Mouse (Mus musculus): ENCODE data around the gene Slc43a2. TPM values are rescaled to one million over a fixed set of nuclear protein-coding genes. Genes with fewer than 3 reads are reported as not detected.
A peak's percentile ranks its signal among the peaks of the same experiment; 100 is the strongest.

Gene Slc43a2
- polyA plus RNA-seq, 1 experiment from 2014 or later = 4.9 TPM

- Histone ChIP-seq H3K4me3 (no peak overlapping the region), H3K27ac (peak overlapping the region; percentile 87; the same call in 1 of the 2 replicates), H3K4me1 (peaks cover 23% of the 10 kb centered on the region), H3K27me3 (ENCODE audit: low read depth, poor library complexity, severe bottlenecking) (no peaks in the 10 kb centered on the region), H3K36me3 (no peaks in the 10 kb centered on the region; the same call in 1 of the 2 replicates), H3K9me3 (replicated peaks) (no peaks in the 10 kb centered on the region)
- no peak for DNase-seq (ENCODE audit: low spot score)
- WGBS = 72% methylated on average over 13 of the region's 14 CpGs
Measured at GRCm38 (mm10) chr11:75571126-75571990, 39.9 kb downstream of the Slc43a2 start.

DNA sequence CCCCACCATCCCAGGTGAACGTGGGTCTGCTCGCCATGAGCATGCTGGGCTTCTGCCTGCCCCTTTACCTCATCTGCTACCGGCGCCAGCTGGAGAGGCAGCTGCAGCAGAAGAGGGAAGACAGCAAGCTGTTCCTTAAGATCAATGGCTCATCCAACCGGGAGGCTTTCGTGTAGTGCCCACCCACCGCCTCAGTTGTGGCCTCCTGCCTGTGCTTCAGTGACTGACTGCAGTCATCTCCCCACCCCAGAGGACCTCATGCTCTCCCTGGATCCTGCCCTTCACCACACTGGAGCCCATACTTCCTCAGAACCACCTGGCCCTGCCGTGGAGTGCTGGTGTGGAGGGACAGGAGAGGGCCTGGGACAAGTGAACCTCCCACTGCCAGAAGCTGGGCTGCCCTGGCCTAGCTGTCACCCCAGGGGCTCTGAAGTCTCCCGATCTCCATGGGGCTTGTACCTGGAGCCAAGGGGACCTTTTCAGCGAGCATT, 40.9 kb downstream of the Slc43a2 start:
- Histone ChIP-seq H3K27ac (peak overlapping the region; percentile 87), H3K36me3 (no peaks in the 10 kb centered on the region; the same call in 1 of the 2 replicates), H3K9me3 (replicated peaks) (no peaks in the 10 kb centered on the region), H3K4me1 (peaks cover 26% of the 10 kb centered on the region), H3K4me3 (peak overlapping the region; percentile 16; the same call in 1 of the 2 replicates), H3K27me3 (ENCODE audit: low read depth, poor library complexity, severe bottlenecking) (no peaks in the 10 kb centered on the region)
- DNase-seq (ENCODE audit: low spot score) = peak; percentile 45
- WGBS = 15% methylated on average over 10 of the region's 10 CpGs

- no peaks in the 10 kb centered on the region for H3K27me3 ChIP-seq (ENCODE audit: low read depth, poor library complexity, severe bottlenecking)
- no peaks in the 10 kb centered on the region; the same call in 1 of the 2 replicates for H3K36me3 ChIP-seq
- H3K9me3 ChIP-seq (replicated peaks) = no peaks in the 10 kb centered on the region
- 18% methylated on average over 12 of the region's 12 CpGs for WGBS
- DNase-seq (ENCODE audit: low spot score) = peak; percentile 98
- peak overlapping the region; percentile 16 for H3K4me3 ChIP-seq
- H3K27ac ChIP-seq = peak overlapping the region; percentile 87
- H3K4me1 ChIP-seq = peaks cover 29% of the 10 kb centered on the region
Measured at GRCm38 (mm10) chr11:75572854-75573650, 41.6 kb downstream of the Slc43a2 start.

- DNase-seq (ENCODE audit: low spot score) = no peak
- Histone ChIP-seq H3K4me1 (peaks cover 36% of the 10 kb centered on the region), H3K4me3 (no peak overlapping the region), H3K27me3 (ENCODE audit: low read depth, poor library complexity, severe bottlenecking) (no peaks in the 10 kb centered on the region), H3K27ac (no peak overlapping the region), H3K36me3 (no peaks in the 10 kb centered on the region), H3K9me3 (replicated peaks) (no peaks in the 10 kb centered on the region)
- 81% methylated on average over 5 of the region's 5 CpGs for WGBS
Measured at GRCm38 (mm10) chr11:75574378-75575123, 43.1 kb downstream of the Slc43a2 start.

GRCm38 (mm10) chr11:75575560-75576123, 44.1 kb downstream of the Slc43a2 start:
- 82% methylated on average over 9 of the region's 9 CpGs for WGBS
- H3K36me3 ChIP-seq = no peaks in the 10 kb centered on the region

DNA sequence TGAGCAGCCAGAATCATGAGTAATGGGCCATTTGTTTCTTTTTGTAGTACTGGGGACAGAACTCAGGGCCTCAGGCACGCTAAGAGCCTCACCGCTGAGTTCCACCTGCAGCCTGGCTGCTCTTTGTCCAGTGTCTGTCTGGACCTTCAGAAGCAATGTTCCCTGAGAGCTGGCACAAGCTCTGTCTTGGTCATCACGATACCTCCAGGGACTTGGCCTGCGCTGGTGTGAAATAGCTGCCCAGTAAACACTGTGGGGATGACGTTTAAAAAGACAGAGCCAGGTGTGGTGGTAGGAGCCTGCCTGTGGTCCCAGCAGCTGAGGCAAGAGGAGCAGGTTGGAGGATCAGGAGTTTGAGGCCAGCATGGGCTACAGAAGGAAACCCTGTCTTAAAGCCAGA, 47.1 kb downstream of the Slc43a2 start:
- Histone ChIP-seq H3K4me3 (no peak overlapping the region), H3K27me3 (ENCODE audit: low read depth, poor library complexity, severe bottlenecking) (no peaks in the 10 kb centered on the region)

More at GRCm38 (mm10) chr11:75575560-75576123, 44.1 kb downstream of the Slc43a2 start:
- no peaks in the 10 kb centered on the region for H3K9me3 ChIP-seq (replicated peaks)
- DNase-seq (ENCODE audit: low spot score) = no peak
- no peak overlapping the region for H3K4me3 ChIP-seq
- H3K27ac ChIP-seq = no peak overlapping the region
- no peaks in the 10 kb centered on the region for H3K27me3 ChIP-seq (ENCODE audit: low read depth, poor library complexity, severe bottlenecking)
- H3K4me1 ChIP-seq = peaks cover 36% of the 10 kb centered on the region

DNA sequence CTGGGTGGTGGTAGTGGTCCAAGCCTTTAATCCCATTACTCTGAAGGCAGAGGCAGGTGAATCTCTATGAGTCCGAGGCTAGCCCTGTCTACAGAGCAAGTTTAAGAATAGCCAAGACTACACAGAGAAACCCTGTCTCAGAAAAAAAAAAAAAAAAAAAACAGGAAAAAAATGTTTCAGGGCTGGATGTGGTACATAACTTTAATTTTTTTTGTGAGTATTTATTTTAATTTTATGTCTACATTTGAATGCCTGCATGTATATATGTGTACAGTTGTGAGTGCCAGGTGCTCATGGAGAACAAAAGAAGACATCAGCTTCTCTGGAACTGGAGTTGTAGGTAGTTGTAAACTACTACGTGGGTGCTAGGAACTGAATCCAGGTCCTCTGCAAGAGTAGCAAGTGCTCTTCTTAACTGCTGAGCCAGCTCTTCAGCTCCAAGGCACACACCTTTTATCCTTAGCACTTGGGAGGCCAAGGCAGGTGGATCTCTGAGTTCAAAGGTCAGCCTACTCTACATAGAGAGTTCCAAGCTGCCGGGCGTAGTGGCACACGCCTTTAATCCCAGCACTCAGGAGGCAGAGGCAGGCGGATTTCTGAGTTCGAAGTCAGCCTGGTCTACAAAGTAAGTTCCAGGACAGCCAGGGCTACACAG, 50.1 kb downstream of the Slc43a2 start:
- Histone ChIP-seq H3K9me3 (replicated peaks) (no peaks in the 10 kb centered on the region), H3K36me3 (no peaks in the 10 kb centered on the region), H3K4me1 (peaks cover 10% of the 10 kb centered on the region), H3K27me3 (ENCODE audit: low read depth, poor library complexity, severe bottlenecking) (no peaks in the 10 kb centered on the region), H3K4me3 (no peak overlapping the region), H3K27ac (no peak overlapping the region)
- DNase-seq (ENCODE audit: low spot score) = no peak
- 92% methylated on average over 7 of the region's 7 CpGs for WGBS

More for the DNA sequence above, 47.1 kb downstream of the Slc43a2 start:
- H3K36me3 ChIP-seq = no peaks in the 10 kb centered on the region
- H3K4me1 ChIP-seq = peaks cover 13% of the 10 kb centered on the region
- DNase-seq (ENCODE audit: low spot score) = no peak
- no peaks in the 10 kb centered on the region for H3K9me3 ChIP-seq (replicated peaks)
- H3K27ac ChIP-seq = no peak overlapping the region
- 77% methylated on average over 5 of the region's 5 CpGs for WGBS

GRCm38 (mm10) chr11:75583521-75583920, 52.0 kb downstream of the Slc43a2 start:
- peaks cover 16% of the 10 kb centered on the region for H3K4me1 ChIP-seq
- H3K36me3 ChIP-seq = no peaks in the 10 kb centered on the region
- no peak overlapping the region for H3K4me3 ChIP-seq
- H3K27me3 ChIP-seq (ENCODE audit: low read depth, poor library complexity, severe bottlenecking) = no peaks in the 10 kb centered on the region
- no peak overlapping the region for H3K27ac ChIP-seq
- 71% methylated on average over 2 of the region's 2 CpGs for whole genome bisulfite sequencing
- no peak for DNase-seq (ENCODE audit: low spot score)
- no peaks in the 10 kb centered on the region for H3K9me3 ChIP-seq (replicated peaks)

GRCm38 (mm10) chr11:75585061-75585460, 53.6 kb downstream of the Slc43a2 start:
- Histone ChIP-seq H3K27me3 (ENCODE audit: low read depth, poor library complexity, severe bottlenecking) (no peaks in the 10 kb centered on the region), H3K4me3 (no peak overlapping the region), H3K36me3 (0 out of 2 replicates have a peak, but pooled peaks cover 2% of the 10 kb centered on the region), H3K9me3 (replicated peaks) (no peaks in the 10 kb centered on the region), H3K27ac (no peak overlapping the region), H3K4me1 (peaks cover 21% of the 10 kb centered on the region)
- 80% methylated on average over 4 of the region's 4 CpGs for WGBS
- DNase-seq (ENCODE audit: low spot score) = no peak

DNA sequence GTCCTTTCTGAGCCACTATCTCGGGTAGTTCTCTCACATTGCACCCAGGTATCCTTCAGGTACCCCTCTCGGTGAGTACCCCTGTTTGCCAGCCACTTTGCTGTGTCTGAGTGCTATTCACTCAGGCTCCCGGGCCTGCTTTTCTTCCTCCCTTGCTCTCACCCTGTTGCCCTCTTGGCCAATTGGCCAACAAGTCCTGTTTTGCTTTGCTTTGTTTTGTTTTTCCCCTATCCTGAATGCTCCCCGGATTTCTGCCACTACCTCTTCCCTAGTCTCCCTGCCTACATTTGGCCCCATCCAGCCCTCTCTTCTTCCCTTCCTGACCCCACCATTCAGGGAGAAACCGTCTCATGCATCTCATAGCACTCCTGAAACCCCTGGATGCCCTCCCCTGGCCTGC, 54.5 kb downstream of the Slc43a2 start:
- Histone ChIP-seq H3K4me1 (peaks cover 23% of the 10 kb centered on the region), H3K9me3 (replicated peaks) (no peaks in the 10 kb centered on the region), H3K27me3 (ENCODE audit: low read depth, poor library complexity, severe bottlenecking) (no peaks in the 10 kb centered on the region), H3K4me3 (no peak overlapping the region), H3K27ac (no peak overlapping the region), H3K36me3 (0 out of 2 replicates have a peak, but pooled peaks cover 4% of the 10 kb centered on the region)
- WGBS = 83% methylated on average over 5 of the region's 5 CpGs
- DNase-seq (ENCODE audit: low spot score) = no peak

GRCm38 (mm10) chr11:75586963-75587362, 55.5 kb downstream of the Slc43a2 start:
- DNase-seq (ENCODE audit: low spot score) = no peak
- H3K27me3 ChIP-seq (ENCODE audit: low read depth, poor library complexity, severe bottlenecking) = no peaks in the 10 kb centered on the region
- H3K4me3 ChIP-seq = no peak overlapping the region
- H3K36me3 ChIP-seq = peaks cover 14% of the 10 kb centered on the region
- peaks cover 23% of the 10 kb centered on the region for H3K4me1 ChIP-seq
- WGBS = 83% methylated on average over 5 of the region's 5 CpGs
- H3K27ac ChIP-seq = no peak overlapping the region
- no peaks in the 10 kb centered on the region for H3K9me3 ChIP-seq (replicated peaks)

All from limb, embryonic 10.5 days (tissue).